Mouse (Mus musculus) CH12.LX (cell line): ENCODE measurements at regions not wholly inside any gene's neighbourhood (a gene's known extent, or its start where the extent isn't known, plus 50 kb on each side); places are given as distances from the start of the nearest gene placed in this dataset.

Experiments used
- DNase-seq: peaks from one replicate; pipeline ENCODE4 v3.0.0-alpha.2; 2013; ENCODE audit errors: extremely low read depth
- H3K27ac ChIP-seq: 2 replicates; pipeline ENCODE4 v1.5.1; 2012; ENCODE audit warnings: low read depth, mild to moderate bottlenecking, control low read depth, moderate library complexity; ENCODE audit not compliant: insufficient read depth
- H3K27me3 ChIP-seq: replicated peaks from 2 replicates; pipeline ENCODE3; 2012; ENCODE audit warnings: inconsistent platforms
- H3K36me3 ChIP-seq, 2 experiments: replicated peaks in 1 of 2; 2 replicates each; pipeline versions ENCODE3 to v1.6.1; 2012; ENCODE audit warnings: inconsistent platforms in 1 of 2, low read length in 1 of 2, mild to moderate bottlenecking in 1 of 2, mixed read lengths in 1 of 2, moderate library complexity in 1 of 2; ENCODE audit not compliant: control insufficient read depth in 1 of 2, insufficient read depth in 1 of 2
- H3K4me1 ChIP-seq, 2 experiments: 2 replicates each; pipeline ENCODE4 v1.6.1; 2012; ENCODE audit warnings: inconsistent platforms in 1 of 2, moderate library complexity in 1 of 2; ENCODE audit not compliant: insufficient read depth in 2 of 2, control insufficient read depth in 1 of 2
- H3K4me2 ChIP-seq: 2 replicates; pipeline ENCODE4 v1.6.1; 2012; ENCODE audit warnings: low read depth, mild to moderate bottlenecking, control low read depth; ENCODE audit not compliant: poor library complexity, insufficient read depth, severe bottlenecking
- H3K4me3 ChIP-seq, 3 experiments: fragments of 150-350 bp in 1 of 3; sonication (generic) in 1 of 3; replicated peaks in 1 of 3; 2 replicates each; pipeline versions ENCODE3 to v1.5.1; 2011 to 2012; ENCODE audit warnings: low read depth in 2 of 3, low read length in 2 of 3, mild to moderate bottlenecking in 2 of 3, moderate library complexity in 2 of 3, control low read depth in 1 of 3, improper control_type of control experiment in 1 of 3, inconsistent platforms in 1 of 3, mixed read lengths in 1 of 3; ENCODE audit not compliant: poor library complexity in 1 of 3
- H3K79me2 ChIP-seq: replicated peaks from 2 replicates; pipeline ENCODE4 v1.6.1; 2012; ENCODE audit warnings: mild to moderate bottlenecking, moderate library complexity; ENCODE audit not compliant: control insufficient read depth, poor library complexity, insufficient read depth, severe bottlenecking; ENCODE audit errors: extremely low read depth
- H3K9ac ChIP-seq: 2 replicates; pipeline ENCODE4 v1.6.1; 2012; ENCODE audit warnings: low read depth, mild to moderate bottlenecking, control low read depth, moderate library complexity; ENCODE audit not compliant: insufficient read depth
- H3K9me3 ChIP-seq: replicated peaks from 2 replicates; pipeline ENCODE3; 2012; ENCODE audit warnings: low read length, inconsistent platforms, mixed read lengths
- CHD1 ChIP-seq: IDR thresholded peaks from 2 replicates; pipeline ENCODE4 v1.6.1; 2012; ENCODE audit warnings: low read depth, low read length, improper control_type of control experiment, inconsistent platforms
- CHD2 ChIP-seq: IDR thresholded peaks from 2 replicates; pipeline ENCODE4 v1.6.1; 2011; ENCODE audit warnings: low read length, improper control_type of control experiment
- ELF1 ChIP-seq: IDR thresholded peaks from 2 replicates; pipeline ENCODE4 v1.6.1; 2014; ENCODE audit warnings: low read depth, mild to moderate bottlenecking, inconsistent platforms, low read length, improper control_type of control experiment
- ETS1 ChIP-seq: conservative IDR thresholded peaks from 2 replicates; pipeline ENCODE4 v1.6.1; 2012; ENCODE audit warnings: low read depth, mild to moderate bottlenecking, inconsistent platforms, low read length, improper control_type of control experiment, moderate library complexity
- KAT2A ChIP-seq: IDR thresholded peaks from 2 replicates; pipeline ENCODE4 v1.6.1; 2012; ENCODE audit warnings: low read length, improper control_type of control experiment, inconsistent platforms; ENCODE audit not compliant: insufficient replicate concordance
- MAX ChIP-seq: IDR thresholded peaks from 2 replicates; pipeline ENCODE4 v1.6.1; 2011; ENCODE audit warnings: low read length, improper control_type of control experiment
- MAZ ChIP-seq: IDR thresholded peaks from 2 replicates; pipeline ENCODE4 v1.6.1; 2012; ENCODE audit warnings: low read depth, mild to moderate bottlenecking, inconsistent platforms, low read length, improper control_type of control experiment, moderate library complexity
- NELFE ChIP-seq: IDR thresholded peaks from 2 replicates; pipeline ENCODE4 v1.6.1; 2011; ENCODE audit warnings: low read depth, low read length, improper control_type of control experiment
- NRF1 ChIP-seq: IDR thresholded peaks from 2 replicates; pipeline ENCODE4 v1.6.1; 2014; ENCODE audit warnings: low read depth, mild to moderate bottlenecking, inconsistent platforms, low read length, improper control_type of control experiment, moderate library complexity
- POLR2A ChIP-seq: IDR thresholded peaks from 2 replicates; pipeline ENCODE4 v1.6.1; 2011; ENCODE audit warnings: low read depth, mild to moderate bottlenecking, improper control_type of control experiment, low read length
- POLR2AphosphoS2 ChIP-seq: IDR thresholded peaks from 2 replicates; pipeline ENCODE4 v1.6.1; 2011; ENCODE audit warnings: low read depth, low read length, improper control_type of control experiment
- RAD21 ChIP-seq: IDR thresholded peaks from 2 replicates; pipeline ENCODE4 v1.6.1; 2011; ENCODE audit warnings: low read depth, mild to moderate bottlenecking, low read length, improper control_type of control experiment, moderate library complexity
- RCOR1 ChIP-seq: conservative IDR thresholded peaks from 2 replicates; pipeline ENCODE4 v1.6.1; 2012; ENCODE audit warnings: low read depth, mild to moderate bottlenecking, inconsistent platforms, low read length, improper control_type of control experiment
- TCF12 ChIP-seq: IDR thresholded peaks from 2 replicates; pipeline ENCODE4 v1.6.1; 2014; ENCODE audit warnings: low read depth, mild to moderate bottlenecking, inconsistent platforms, low read length, improper control_type of control experiment
- USF1 ChIP-seq: IDR thresholded peaks from 2 replicates; pipeline ENCODE4 v1.6.1; 2014; ENCODE audit warnings: low read depth, mild to moderate bottlenecking, inconsistent platforms, low read length, improper control_type of control experiment
- USF2 ChIP-seq: conservative IDR thresholded peaks from 2 replicates; pipeline ENCODE4 v1.6.1; 2011; ENCODE audit warnings: low read depth, low read length, improper control_type of control experiment
- ZC3H11A ChIP-seq: IDR thresholded peaks from 2 replicates; pipeline ENCODE4 v1.6.1; 2012; ENCODE audit warnings: low read depth, mild to moderate bottlenecking, inconsistent platforms, low read length, improper control_type of control experiment
- dilution Hi-C: fragments of 300-500 bp; cut with MboI; formaldehyde crosslinking; loops from 2 replicates; pipeline ENCODE4 v1.14.3; 2020; ENCODE audit warnings: low sequenced_read_pairs; ENCODE audit not compliant: extremely low pct_unique_long_range_greater_than_20kb, extremely low pct_ligation_motif_present
- in situ Hi-C: fragments of 300-500 bp; cut with MboI; formaldehyde crosslinking; loops from 3 replicates; pipeline ENCODE4 v1.14.3; 2019; ENCODE audit warnings: low sequenced_read_pairs, low pct_ligation_motif_present, low pct_unique_long_range_greater_than_20kb, mixed read lengths

DNA sequence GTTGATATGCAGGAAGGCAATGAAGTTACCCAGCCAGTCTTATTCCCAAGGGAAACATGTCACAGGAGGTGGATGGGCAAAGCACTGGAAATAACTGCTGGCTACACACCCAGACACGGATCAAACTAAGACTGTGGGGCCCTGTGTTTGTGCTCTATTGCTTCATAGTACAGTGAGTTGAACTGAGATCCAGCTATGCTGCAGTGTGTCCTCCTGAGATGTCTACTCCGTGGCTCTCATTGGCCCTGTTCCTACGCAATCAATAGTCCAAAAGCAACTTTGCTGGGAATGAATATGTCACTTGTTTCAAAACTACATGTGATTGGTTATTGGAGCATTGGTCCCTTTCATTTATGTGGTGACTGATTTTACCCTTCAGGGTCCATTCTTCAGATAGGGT is 213.8 kb upstream of the Bmp2 start:
- Histone ChIP-seq H3K27me3 (no peaks in the 10 kb centered on the region), H3K4me3 (no peak overlapping the region), H3K27ac (no peak overlapping the region), H3K9ac (no peak overlapping the region), H3K4me2 (no peak overlapping the region), H3K79me2 (no peaks in the 10 kb centered on the region), H3K36me3 (no peaks in the 10 kb centered on the region), H3K4me1 (no peaks in the 10 kb centered on the region), H3K9me3 (peaks cover 12% of the 10 kb centered on the region)
- in situ Hi-C loops = no loop called here
- TF ChIP-seq NELFE (no peak), RAD21 (no peak), ETS1 (no peak), CHD1 (no peak), POLR2A (no peak), RCOR1 (no peak), USF1 (no peak)
- dilution Hi-C loops = no loop called here
- no peak for DNase-seq

GRCm38 (mm10) chr2:133341352-133341751 is 210.6 kb upstream of the Bmp2 start:
- Histone ChIP-seq H3K27me3 (no peaks in the 10 kb centered on the region), H3K4me2 (no peak overlapping the region), H3K9ac (no peak overlapping the region), H3K4me1 (no peaks in the 10 kb centered on the region), H3K79me2 (no peaks in the 10 kb centered on the region), H3K9me3 (peaks cover 7% of the 10 kb centered on the region), H3K4me3 (no peak overlapping the region), H3K27ac (no peak overlapping the region), H3K36me3 (no peaks in the 10 kb centered on the region)
- in situ Hi-C loops = no loop called here
- TF ChIP-seq KAT2A = no peak
- no peak for TF ChIP-seq POLR2AphosphoS2
- TF ChIP-seq ZC3H11A = no peak
- no peak for TF ChIP-seq TCF12
- no peak for TF ChIP-seq CHD2
- TF ChIP-seq USF2 = no peak
- no peak for TF ChIP-seq NRF1
- no peak for TF ChIP-seq CHD1
- no peak for TF ChIP-seq MAX
- no peak for TF ChIP-seq POLR2A
- TF ChIP-seq ETS1 = no peak
- no peak for TF ChIP-seq NELFE
- TF ChIP-seq ELF1 = no peak
- TF ChIP-seq MAZ = no peak
- dilution Hi-C loops = no loop called here
- DNase-seq = no peak
